Mouse (Mus musculus): ENCODE results near the gene Rapgef1. TPM values are rescaled to one million over a fixed set of nuclear protein-coding genes. Genes with fewer than 3 reads are reported as not detected.

Rapgef1 gene
- 75.7 TPM in 1 of 2 replicates, not detected in the other for polyA plus RNA-seq (2012; ENCODE audit: insufficient read depth, insufficient read length, low replicate concordance, missing spikeins)

- Histone ChIP-seq H3K4me3 (ENCODE audit: insufficient read depth, low read depth, low read length) (peak within 1 kb of the TSS; percentile 87), H3K27ac (ENCODE audit: insufficient read depth, low read depth, low read length) (peak within 1 kb of the TSS; percentile 35; the same call in 1 of the 2 replicates), H3K4me1 (ENCODE audit: control insufficient read depth, insufficient read depth, low read length) (peaks cover 31% of the 10 kb centered on the region)
- 9% methylated on average over 93 of the region's 101 CpGs for WGBS
- peak; percentile 100 for TF ChIP-seq CTCF (IDR thresholded peaks at IDR 0.05; ENCODE audit: insufficient read depth, low read depth, low read length)
- no peak for TF ChIP-seq POLR2A (IDR thresholded peaks at IDR 0.05; ENCODE audit: insufficient read depth, low read depth, low read length)
Observed at GRCm38 (mm10) chr2:29619484-29620300, at the start of gene Rapgef1. Gene Rapgef1 (plus strand): TSS chr2:29619720.

GRCm38 (mm10) chr2:29571921-29572700, 47.4 kb upstream of the Rapgef1 start:
- H3K27ac ChIP-seq (ENCODE audit: insufficient read depth, low read depth, low read length): no peak overlapping the region
- no peak for TF ChIP-seq CTCF (IDR thresholded peaks at IDR 0.05; ENCODE audit: insufficient read depth, low read depth, low read length)
- WGBS: 79% methylated on average over 9 of the region's 9 CpGs
- no peak overlapping the region for H3K4me3 ChIP-seq (ENCODE audit: insufficient read depth, low read depth, low read length)
- peaks cover 4% of the 10 kb centered on the region; the same call in 1 of the 2 replicates for H3K4me1 ChIP-seq (ENCODE audit: control insufficient read depth, insufficient read depth, low read length)

- WGBS: 63% methylated on average over 5 of the region's 5 CpGs
- TF ChIP-seq CTCF (IDR thresholded peaks at IDR 0.05; ENCODE audit: insufficient read depth, low read depth, low read length) (no peak), POLR2A (IDR thresholded peaks at IDR 0.05; ENCODE audit: insufficient read depth, low read depth, low read length) (no peak)
- Histone ChIP-seq H3K27ac (ENCODE audit: insufficient read depth, low read depth, low read length) (no peak overlapping the region), H3K4me1 (ENCODE audit: control insufficient read depth, insufficient read depth, low read length) (peaks cover 4% of the 10 kb centered on the region; the same call in 1 of the 2 replicates), H3K4me3 (ENCODE audit: insufficient read depth, low read depth, low read length) (no peak overlapping the region)
Observed at GRCm38 (mm10) chr2:29572811-29573427, 46.6 kb upstream of the Rapgef1 start.

GRCm38 (mm10) chr2:29573591-29573990, 45.9 kb upstream of the Rapgef1 start:
- peaks cover 4% of the 10 kb centered on the region; the same call in 1 of the 2 replicates for H3K4me1 ChIP-seq (ENCODE audit: control insufficient read depth, insufficient read depth, low read length)
- no peak overlapping the region for H3K27ac ChIP-seq (ENCODE audit: insufficient read depth, low read depth, low read length)
- 38% methylated on average over 5 of the region's 5 CpGs for WGBS
- TF ChIP-seq POLR2A (IDR thresholded peaks at IDR 0.05; ENCODE audit: insufficient read depth, low read depth, low read length) (no peak), CTCF (IDR thresholded peaks at IDR 0.05; ENCODE audit: insufficient read depth, low read depth, low read length) (no peak)
- no peak overlapping the region for H3K4me3 ChIP-seq (ENCODE audit: insufficient read depth, low read depth, low read length)

DNA sequence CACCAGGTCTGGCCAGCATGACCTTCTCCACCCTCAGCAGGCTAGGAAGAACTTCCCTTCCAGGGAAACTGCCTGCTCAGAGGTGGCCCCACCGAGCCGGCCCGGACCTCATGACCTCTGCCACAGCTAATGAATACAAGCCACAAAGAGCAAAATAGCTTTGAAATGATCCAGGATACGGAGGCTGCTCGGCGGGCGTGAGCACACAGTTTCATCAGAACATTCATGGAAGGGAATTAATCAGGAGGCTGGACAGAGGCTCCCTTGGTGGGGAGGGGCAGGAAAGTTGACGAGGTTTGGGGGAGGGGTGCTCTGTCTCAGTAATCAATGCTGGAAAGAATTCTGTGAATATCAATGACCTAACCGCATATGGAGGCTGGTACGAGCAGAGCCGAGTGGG, 45.3 kb upstream of the Rapgef1 start:
- H3K4me3 ChIP-seq (ENCODE audit: insufficient read depth, low read depth, low read length): no peak overlapping the region
- 23% methylated on average over 11 of the region's 11 CpGs for WGBS
- peaks cover 4% of the 10 kb centered on the region; the same call in 1 of the 2 replicates for H3K4me1 ChIP-seq (ENCODE audit: control insufficient read depth, insufficient read depth, low read length)
- H3K27ac ChIP-seq (ENCODE audit: insufficient read depth, low read depth, low read length): no peak overlapping the region
- TF ChIP-seq POLR2A (IDR thresholded peaks at IDR 0.05; ENCODE audit: insufficient read depth, low read depth, low read length): no peak
- no peak for TF ChIP-seq CTCF (IDR thresholded peaks at IDR 0.05; ENCODE audit: insufficient read depth, low read depth, low read length)

GRCm38 (mm10) chr2:29582415-29582814, 37.1 kb upstream of the Rapgef1 start:
- H3K4me1 ChIP-seq (ENCODE audit: control insufficient read depth, insufficient read depth, low read length): no peaks in the 10 kb centered on the region
- H3K27ac ChIP-seq (ENCODE audit: insufficient read depth, low read depth, low read length): no peak overlapping the region
- WGBS: 2% methylated on average over 7 of the region's 7 CpGs
- peak; percentile 97 for TF ChIP-seq CTCF (IDR thresholded peaks at IDR 0.05; ENCODE audit: insufficient read depth, low read depth, low read length)
- no peak for TF ChIP-seq POLR2A (IDR thresholded peaks at IDR 0.05; ENCODE audit: insufficient read depth, low read depth, low read length)
- H3K4me3 ChIP-seq (ENCODE audit: insufficient read depth, low read depth, low read length): no peak overlapping the region

DNA sequence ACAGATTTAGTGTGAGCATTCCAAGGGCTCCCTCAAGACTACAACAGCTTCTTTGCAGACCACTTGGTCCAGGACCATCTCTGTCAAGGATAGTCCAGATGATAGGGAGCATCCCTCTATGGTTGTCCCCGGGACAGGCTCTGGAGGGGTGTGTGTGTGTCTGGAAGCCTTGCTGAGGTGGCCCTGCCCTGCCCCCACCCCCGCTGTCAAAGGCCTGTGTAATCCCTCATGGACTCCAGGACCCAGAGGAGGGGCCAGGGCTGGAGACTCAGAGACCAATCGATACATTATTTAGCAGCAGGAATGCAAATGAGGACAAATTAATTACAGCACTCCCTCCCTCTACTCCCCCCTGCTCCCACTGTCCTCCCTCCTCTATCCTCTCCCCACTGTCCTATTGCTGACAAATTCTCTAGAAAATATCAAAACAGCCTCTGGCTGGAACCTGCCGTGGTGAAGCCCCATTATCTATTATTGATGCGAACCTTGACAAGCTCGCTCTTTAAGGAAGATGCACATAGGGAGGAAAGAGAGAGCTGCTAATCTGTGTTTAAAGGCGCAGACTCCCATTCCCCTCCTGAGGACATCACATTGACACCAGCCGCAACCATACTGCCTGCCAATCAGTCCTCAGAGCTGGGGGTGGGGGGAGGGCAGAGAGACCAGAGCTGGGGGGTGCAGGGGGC, 33.4 kb upstream of the Rapgef1 start:
- 45% methylated on average over 8 of the region's 8 CpGs for WGBS

DNA sequence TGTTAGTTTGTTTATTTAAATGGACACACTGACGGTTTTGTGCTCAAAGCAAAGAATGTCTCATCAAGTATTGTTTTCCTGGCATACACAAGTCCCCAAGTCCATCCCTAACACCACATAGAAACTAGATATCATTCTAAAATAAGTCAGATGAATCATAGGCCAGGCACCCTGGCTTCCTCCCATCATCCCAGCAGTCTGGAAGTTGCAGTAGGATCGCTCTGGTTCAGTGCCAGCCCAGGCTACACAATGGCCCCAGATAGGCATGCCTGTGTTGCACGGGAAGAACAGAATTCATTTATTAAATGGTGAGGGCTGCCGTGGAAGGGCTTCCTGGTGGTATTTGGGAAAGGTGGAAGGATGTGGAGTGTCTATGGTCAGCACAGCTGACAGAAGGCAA, 31.5 kb upstream of the Rapgef1 start:
- Histone ChIP-seq H3K4me3 (ENCODE audit: insufficient read depth, low read depth, low read length) (no peak overlapping the region), H3K4me1 (ENCODE audit: control insufficient read depth, insufficient read depth, low read length) (peaks cover 5% of the 10 kb centered on the region; the same call in 1 of the 2 replicates), H3K27ac (ENCODE audit: insufficient read depth, low read depth, low read length) (no peak overlapping the region)
- 52% methylated on average over 4 of the region's 4 CpGs for WGBS
- TF ChIP-seq POLR2A (IDR thresholded peaks at IDR 0.05; ENCODE audit: insufficient read depth, low read depth, low read length): no peak
- no peak for TF ChIP-seq CTCF (IDR thresholded peaks at IDR 0.05; ENCODE audit: insufficient read depth, low read depth, low read length)

More for the DNA sequence above, 33.4 kb upstream of the Rapgef1 start:
- Histone ChIP-seq H3K4me3 (ENCODE audit: insufficient read depth, low read depth, low read length) (no peak overlapping the region), H3K4me1 (ENCODE audit: control insufficient read depth, insufficient read depth, low read length) (no peaks in the 10 kb centered on the region), H3K27ac (ENCODE audit: insufficient read depth, low read depth, low read length) (no peak overlapping the region)
- no peak for TF ChIP-seq CTCF (IDR thresholded peaks at IDR 0.05; ENCODE audit: insufficient read depth, low read depth, low read length)
- TF ChIP-seq POLR2A (IDR thresholded peaks at IDR 0.05; ENCODE audit: insufficient read depth, low read depth, low read length): no peak
